Comparison of ENCODE assay signal across 7 mouse cellular contexts in genomic region chr1:125561206-125561605, GRCm38 (mm10). TPM values are rescaled to one million over a fixed set of nuclear protein-coding genes. Genes with fewer than 3 reads are reported as not detected.
DNase-seq lines count a peak whose midpoint lies in the region; ATAC-seq lines count a peak whose summit lies in the region.

No protein-coding gene starts in this region.

- no peak for ATAC-seq in embryonic facial prominence, embryonic 11.5 days (replicated peaks; ENCODE audit: insufficient number of reproducible peaks, low FRiP score, low TSS enrichment, low read depth)
- ATAC-seq in heart, embryonic 15.5 days (replicated peaks; ENCODE audit: insufficient number of reproducible peaks, insufficient read depth, low FRiP score, low read depth), result peak; percentile 9
- ATAC-seq in megakaryocyte progenitor cell, adult 5-6 weeks (replicated peaks; ENCODE audit: poor library complexity), result peak; percentile 6; the same call in 1 of the 2 replicates
- peak; percentile 1; the same call in 1 of the 2 replicates for ATAC-seq in stomach, embryonic 15.5 days (ENCODE audit: insufficient read depth, low FRiP score, low read depth)

- peak overlapping the region; percentile 71 for H3K9ac ChIP-seq in embryonic facial prominence, embryonic 11.5 days (replicated peaks; ENCODE audit: low read length)
- H3K9ac ChIP-seq in heart, embryonic 15.5 days, result peak overlapping the region; percentile 98
- H3K9ac ChIP-seq in stomach, embryonic 15.5 days, result peak overlapping the region; percentile 94

- no peaks in the 10 kb centered on the region for H3K27me3 ChIP-seq in embryonic facial prominence, embryonic 11.5 days (ENCODE audit: control insufficient read depth, insufficient read depth, low read length)
- no peaks in the 10 kb centered on the region for H3K27me3 ChIP-seq in heart, embryonic 15.5 days
- no peaks in the 10 kb centered on the region for H3K27me3 ChIP-seq in stomach, embryonic 15.5 days (replicated peaks)

- H3K4me2 ChIP-seq in embryonic facial prominence, embryonic 11.5 days (ENCODE audit: low read depth, low read length), result peak overlapping the region; percentile 72
- peak overlapping the region; percentile 75 for H3K4me2 ChIP-seq in heart, embryonic 15.5 days
- peak overlapping the region; percentile 57 for H3K4me2 ChIP-seq in stomach, embryonic 15.5 days

- H3K9me3 ChIP-seq in embryonic facial prominence, embryonic 11.5 days (replicated peaks; ENCODE audit: control insufficient read depth, low read length), result no peaks in the 10 kb centered on the region
- H3K9me3 ChIP-seq in heart, embryonic 15.5 days (replicated peaks), result no peaks in the 10 kb centered on the region
- no peaks in the 10 kb centered on the region for H3K9me3 ChIP-seq in stomach, embryonic 15.5 days

- WGBS in embryonic facial prominence, embryonic 11.5 days, result under 1% methylated on average over 28 of the region's 29 CpGs
- WGBS in heart, embryonic 15.5 days, result under 1% methylated on average over 28 of the region's 29 CpGs
- WGBS in stomach, embryonic 15.5 days, result under 1% methylated on average over 29 of the region's 29 CpGs

- H3K4me1 ChIP-seq in embryonic facial prominence, embryonic 11.5 days (ENCODE audit: control insufficient read depth, insufficient read depth, low read length), result no peaks in the 10 kb centered on the region
- H3K4me1 ChIP-seq in heart, embryonic 15.5 days (replicated peaks), result peaks cover 14% of the 10 kb centered on the region
- peaks cover 11% of the 10 kb centered on the region for H3K4me1 ChIP-seq in stomach, embryonic 15.5 days

- intact Hi-C loops in left cerebral cortex, postnatal 14 days (cut with DNase I), result no loop called here

- no peaks in the 10 kb centered on the region for H3K36me3 ChIP-seq in embryonic facial prominence, embryonic 11.5 days (replicated peaks; ENCODE audit: control insufficient read depth, insufficient read depth, low read depth, low read length)
- H3K36me3 ChIP-seq in heart, embryonic 15.5 days, result no peaks in the 10 kb centered on the region; the same call in none of the 2 replicates
- H3K36me3 ChIP-seq in stomach, embryonic 15.5 days, result no peaks in the 10 kb centered on the region

- H3K27ac ChIP-seq in embryonic facial prominence, embryonic 11.5 days (replicated peaks; ENCODE audit: low read depth, low read length), result peak overlapping the region; percentile 29; the same call in 1 of the 2 replicates
- H3K27ac ChIP-seq in heart, embryonic 15.5 days, result peak overlapping the region; percentile 97
- peak overlapping the region; percentile 97 for H3K27ac ChIP-seq in stomach, embryonic 15.5 days

- peak; percentile 6 for DNase-seq in thymus, postnatal 0 days (ENCODE audit: low spot score)
- DNase-seq in thymus, postnatal 4 days, result no peak
- peak; percentile 53 for DNase-seq in embryonic facial prominence, embryonic 11.5 days (ENCODE audit: low spot score)
- peak; percentile 61 to 73 for DNase-seq in left cerebral cortex, postnatal 14 days (ENCODE audit: low spot score in 2 of 2)

- H3K4me3 ChIP-seq in embryonic facial prominence, embryonic 11.5 days (ENCODE audit: low read depth, low read length), result peak overlapping the region; percentile 68
- peak overlapping the region; percentile 99 for H3K4me3 ChIP-seq in heart, embryonic 15.5 days
- H3K4me3 ChIP-seq in stomach, embryonic 15.5 days (replicated peaks), result peak overlapping the region; percentile 96

RNA-seq across cellular contexts. Expression of gene Slc35f5, which starts 0.8 kb away (rescaled TPM):
- 7.3 and 8.3 TPM in 2 replicates for polyA plus RNA-seq in thymus, postnatal 0 days (2015; fragmentation: Nextera tagmentation; extraction: Ambion mirVana)
- polyA plus RNA-seq in embryonic facial prominence, embryonic 11.5 days (2014; fragmentation: Nextera tagmentation; extraction: Ambion mirVana), result 32.1 and 35.0 TPM in 2 replicates
- polyA plus RNA-seq in heart, embryonic 15.5 days (2015; fragmentation: Nextera tagmentation; extraction: Ambion mirVana), result 79.7 and 92.9 TPM in 2 replicates
- total RNA-seq in left cerebral cortex, postnatal 14 days (2021), result 10 to 100 TPM; 29.1 to 33.6 TPM
- total RNA-seq in megakaryocyte progenitor cell, adult 5-6 weeks (2015), result 10.4 and 11.1 TPM in 2 replicates
- total RNA-seq in megakaryocyte progenitor cell, adult 5-6 weeks (2017), result 8.9 and 14.0 TPM in 2 replicates
- polyA plus RNA-seq in stomach, embryonic 15.5 days (2015; fragmentation: Nextera tagmentation; extraction: Ambion mirVana), result 65.0 and 69.1 TPM in 2 replicates

Comparison
In these comparisons a context has a peak if more than half of its experiments do, and no peak if none do; other contexts are left out.
1. H3K27ac ChIP-seq: peak in every context shown above with its lines; median percentile 97 in heart, embryonic 15.5 days; 97 in stomach, embryonic 15.5 days; 29 in embryonic facial prominence, embryonic 11.5 days.